Mouse (Mus musculus) forebrain, embryonic 13.5 days (tissue): Measurements from ENCODE around the gene Mapk7. TPM values are rescaled to one million over a fixed set of nuclear protein-coding genes. Genes with fewer than 3 reads are reported as not detected.

Source experiments
- ATAC-seq: fragments of 200-750 bp; cut with Nextera tagmentation; 2 replicates; pipeline ENCODE4 v1.8.0; 2017
- H3K27ac ChIP-seq: fragments of 300-500 bp; sonication (generic); 2 replicates; pipeline ENCODE4 v1.5.1; 2015; ENCODE audit warnings: inconsistent platforms, mild to moderate bottlenecking, moderate library complexity
- H3K27me3 ChIP-seq: fragments of 300-500 bp; sonication (generic); 2 replicates; pipeline ENCODE4 v1.6.1; 2015; ENCODE audit warnings: mild to moderate bottlenecking, inconsistent platforms
- H3K36me3 ChIP-seq: fragments of 300-500 bp; sonication (generic); 2 replicates; pipeline ENCODE4 v1.6.1; 2015; ENCODE audit warnings: mild to moderate bottlenecking, inconsistent platforms; ENCODE audit not compliant: poor library complexity, severe bottlenecking
- H3K4me1 ChIP-seq: fragments of 300-500 bp; sonication (generic); 2 replicates; pipeline ENCODE4 v1.6.1; 2015; ENCODE audit warnings: inconsistent platforms
- H3K4me2 ChIP-seq: fragments of 300-500 bp; sonication (generic); 2 replicates; pipeline ENCODE4 v1.6.1; 2015; ENCODE audit warnings: inconsistent platforms, mild to moderate bottlenecking, moderate library complexity
- H3K4me3 ChIP-seq: fragments of 300-500 bp; sonication (generic); 2 replicates; pipeline ENCODE4 v1.5.1; 2015; ENCODE audit warnings: mild to moderate bottlenecking, inconsistent platforms
- H3K9ac ChIP-seq: fragments of 300-500 bp; sonication (generic); 2 replicates; pipeline ENCODE4 v1.6.1; 2015; ENCODE audit warnings: mild to moderate bottlenecking, inconsistent platforms
- H3K9me3 ChIP-seq: fragments of 300-500 bp; sonication (generic); replicated peaks from 2 replicates; pipeline ENCODE4 v1.6.1; 2016; ENCODE audit warnings: inconsistent platforms
- WGBS: fragments of 180-500 bp; shearing (Covaris S2); methylation state at CpG from one replicate; pipeline ENCODE4 v1.1.7; 2015; 5-methylcytosine and 5-hydroxymethylcytosine counted together
- polyA plus RNA-seq: library from polyadenylated mRNA; unstranded; fragments of >200 nt; fragmentation: Nextera tagmentation; extraction: Ambion mirVana; gene quantifications from 2 replicates; pipeline ENCODE4 v1.2.1, GENCODE M21; 2015

Gene Mapk7
- polyA plus RNA-seq, 1 experiment from 2014 or later, result 91.2 TPM

DNA sequence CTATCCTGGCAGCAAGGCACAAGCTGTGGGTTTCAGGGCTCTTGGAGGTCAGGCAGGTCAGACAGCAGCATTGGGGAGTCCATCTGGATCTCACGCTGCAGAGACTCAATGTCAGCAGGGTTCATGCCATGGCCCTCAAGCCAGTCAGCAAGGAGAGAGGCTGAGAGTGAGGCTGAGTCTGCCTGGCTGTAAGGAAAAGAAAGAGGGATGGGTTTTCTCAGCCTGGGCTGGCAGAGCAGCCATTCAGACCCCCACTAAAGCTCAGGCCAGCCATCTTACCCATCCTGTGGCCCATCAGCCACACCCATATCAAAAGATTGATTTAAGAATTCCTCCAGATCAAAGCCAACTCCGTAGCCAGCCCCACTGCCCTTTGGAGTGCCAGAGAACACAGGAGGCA lies 5.1 kb downstream of the Mapk7 start:
- Histone ChIP-seq H3K9me3 (no peaks in the 10 kb centered on the region), H3K36me3 (peaks cover 56% of the 10 kb centered on the region), H3K4me1 (peaks cover 85% of the 10 kb centered on the region), H3K27ac (no peak overlapping the region), H3K9ac (no peak overlapping the region), H3K4me2 (no peak overlapping the region), H3K27me3 (no peaks in the 10 kb centered on the region), H3K4me3 (no peak overlapping the region)
- no peak for ATAC-seq
- WGBS, result 85% methylated on average over 2 of the region's 2 CpGs

DNA sequence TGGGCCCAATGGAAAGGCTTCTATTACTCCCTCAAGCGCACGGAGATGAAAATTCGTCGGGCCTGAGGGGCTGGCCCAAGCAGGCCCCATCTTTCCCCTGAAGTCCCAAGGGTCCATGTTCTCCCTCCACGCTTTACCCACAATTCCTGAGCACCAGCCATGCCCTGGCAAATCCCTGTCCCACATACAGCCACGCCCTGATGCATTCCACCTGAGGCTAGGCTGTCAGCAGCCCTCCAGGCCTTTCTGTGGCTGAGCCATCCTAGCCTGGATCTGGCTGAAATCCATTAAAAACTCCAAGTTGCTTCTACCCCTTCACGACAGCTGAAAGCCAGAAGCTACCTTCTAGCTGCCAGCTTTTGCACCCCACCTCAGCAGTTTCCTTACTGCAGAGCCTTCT lies 6.3 kb downstream of the Mapk7 start:
- Histone ChIP-seq H3K4me2 (0 out of 2 replicates have a peak overlapping the region, but pooled peaks have one; percentile 17), H3K27ac (peak overlapping the region; percentile 68), H3K4me1 (peaks cover 82% of the 10 kb centered on the region), H3K9ac (no peak overlapping the region), H3K27me3 (no peaks in the 10 kb centered on the region), H3K9me3 (no peaks in the 10 kb centered on the region), H3K36me3 (peaks cover 56% of the 10 kb centered on the region), H3K4me3 (no peak overlapping the region)
- WGBS, result 92% methylated on average over 7 of the region's 7 CpGs
- no peak for ATAC-seq

DNA sequence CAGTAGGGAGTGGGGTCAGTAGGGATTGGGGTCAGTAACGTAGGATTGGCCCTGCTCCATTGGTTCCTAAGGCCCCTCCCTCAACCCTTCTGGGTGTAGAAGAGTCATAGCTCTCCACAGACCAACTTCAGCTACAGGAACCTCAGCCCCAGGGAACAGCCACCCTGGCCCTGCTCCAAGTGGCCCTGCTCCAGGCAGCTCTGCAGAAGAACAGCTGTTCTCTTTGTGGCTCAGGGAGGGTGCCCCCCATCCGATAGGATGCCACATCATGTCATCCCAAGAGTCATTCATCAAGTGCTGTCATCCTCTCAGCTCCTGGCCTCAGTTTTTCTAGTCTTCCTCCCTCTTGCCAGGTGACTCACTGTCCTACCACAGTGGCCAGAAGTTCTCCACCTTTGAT lies 6.8 kb downstream of the Mapk7 start:
- peak; percentile 11; the same call in 1 of the 2 replicates for ATAC-seq
- H3K4me1 ChIP-seq, result peaks cover 77% of the 10 kb centered on the region
- H3K36me3 ChIP-seq, result peaks cover 53% of the 10 kb centered on the region
- peak overlapping the region; percentile 68 for H3K27ac ChIP-seq
- H3K27me3 ChIP-seq, result no peaks in the 10 kb centered on the region
- peak overlapping the region; percentile 57; the same call in 1 of the 2 replicates for H3K4me2 ChIP-seq
- no peak overlapping the region for H3K9ac ChIP-seq
- WGBS, result 26% methylated on average over 1 of the region's 2 CpGs
- no peak overlapping the region for H3K4me3 ChIP-seq
- no peaks in the 10 kb centered on the region for H3K9me3 ChIP-seq

GRCm38 (mm10) chr11:61486458-61487219 lies 7.6 kb downstream of the Mapk7 start:
- Histone ChIP-seq H3K4me1 (peaks cover 75% of the 10 kb centered on the region), H3K4me2 (peak overlapping the region; percentile 57), H3K36me3 (peaks cover 46% of the 10 kb centered on the region), H3K9me3 (no peaks in the 10 kb centered on the region), H3K9ac (0 out of 2 replicates have a peak overlapping the region, but pooled peaks have one; percentile 60), H3K27me3 (no peaks in the 10 kb centered on the region), H3K27ac (peak overlapping the region; percentile 99; the same call in 1 of the 2 replicates), H3K4me3 (peak overlapping the region; percentile 28)
- 95% methylated on average over 14 of the region's 14 CpGs for WGBS
- ATAC-seq, result no peak

GRCm38 (mm10) chr11:61485541-61486457 lies 8.4 kb downstream of the Mapk7 start:
- Histone ChIP-seq H3K9ac (peak overlapping the region; percentile 60), H3K9me3 (no peaks in the 10 kb centered on the region), H3K4me2 (peak overlapping the region; percentile 57), H3K27me3 (no peaks in the 10 kb centered on the region), H3K4me3 (peak overlapping the region; percentile 28), H3K27ac (peak overlapping the region; percentile 99), H3K4me1 (peaks cover 66% of the 10 kb centered on the region), H3K36me3 (peaks cover 38% of the 10 kb centered on the region)
- no peak for ATAC-seq
- WGBS, result 67% methylated on average over 22 of the region's 22 CpGs

DNA sequence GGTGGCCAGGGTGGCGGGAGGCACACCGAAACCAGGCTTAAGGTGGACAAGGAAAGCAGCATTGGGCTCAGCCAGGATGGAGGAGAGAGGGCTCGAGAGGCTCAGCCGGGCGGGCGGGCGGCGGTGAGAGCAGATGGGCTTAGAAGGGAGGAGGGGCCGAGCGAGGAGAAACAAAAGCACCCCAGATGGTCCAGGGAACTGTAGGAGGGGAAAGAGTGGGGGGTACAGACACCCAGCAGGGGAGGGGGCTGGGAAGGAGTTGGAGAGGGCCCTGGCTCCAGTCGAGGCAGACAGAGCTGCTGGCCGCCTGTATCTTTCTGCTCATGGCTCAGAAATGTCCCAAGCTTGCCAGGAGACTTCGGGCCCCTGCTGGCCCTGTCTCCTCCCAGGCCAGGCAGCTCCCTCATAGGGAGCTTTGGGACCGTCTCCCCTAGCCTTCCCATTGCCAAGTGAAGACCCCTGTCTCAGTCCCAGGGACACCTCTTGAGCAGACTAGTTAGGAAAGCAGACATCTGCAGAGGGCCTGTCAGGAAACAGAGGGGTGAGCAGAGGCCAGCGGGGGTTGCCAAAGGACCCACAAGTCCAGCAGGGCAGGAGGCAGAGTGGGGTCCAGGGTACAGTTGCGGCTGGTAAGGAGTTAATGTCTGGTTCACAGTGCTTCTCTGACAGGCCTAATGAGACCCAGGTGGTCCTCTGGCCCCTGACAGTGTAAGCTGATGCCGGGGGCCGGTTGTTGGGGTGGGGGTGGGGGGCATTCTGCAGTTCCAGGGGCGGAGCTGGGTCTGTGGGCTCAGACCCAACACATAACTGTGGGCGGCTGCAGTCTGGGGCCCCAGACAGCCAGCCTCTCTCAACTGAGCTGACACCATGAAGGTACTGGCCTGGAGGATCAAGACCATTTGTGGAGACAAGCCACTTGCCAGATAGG lies 9.3 kb downstream of the Mapk7 start, which contains the start of gene Mfap4:
Gene Mfap4 (plus strand): TSS at position 819 of the 928 bp plus-strand sequence.
- Histone ChIP-seq H3K9me3 (no peaks in the 10 kb centered on the region), H3K9ac (peak within 1 kb of the TSS; percentile 60), H3K4me2 (peak within 1 kb of the TSS; percentile 57), H3K4me1 (peaks cover 57% of the 10 kb centered on the region), H3K27ac (peak within 1 kb of the TSS; percentile 99), H3K4me3 (peak within 1 kb of the TSS; percentile 28), H3K36me3 (peaks cover 29% of the 10 kb centered on the region), H3K27me3 (no peaks in the 10 kb centered on the region)
- WGBS, result 7% methylated on average over 20 of the region's 20 CpGs
- peak; percentile 89 for ATAC-seq

DNA sequence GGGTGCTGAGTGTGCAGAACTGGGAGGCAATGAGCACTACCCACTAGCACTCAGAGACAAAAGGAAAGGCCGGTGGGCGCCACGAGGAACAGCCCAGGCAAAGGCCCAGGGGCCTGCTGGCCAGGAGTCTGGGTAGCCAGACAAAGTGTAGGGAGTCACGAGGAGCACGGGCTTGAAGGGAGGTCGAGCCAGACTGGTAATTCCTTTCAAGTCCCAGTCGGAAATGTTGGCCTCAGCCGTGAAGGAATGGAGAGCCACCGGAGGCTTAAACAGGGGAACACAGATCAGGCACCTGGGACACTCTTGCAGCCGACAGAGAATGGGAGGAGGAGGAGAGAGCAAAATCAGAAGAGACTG lies 10.0 kb downstream of the Mapk7 start:
- Histone ChIP-seq H3K27me3 (no peaks in the 10 kb centered on the region), H3K9ac (peak overlapping the region; percentile 60), H3K27ac (peak overlapping the region; percentile 99), H3K4me3 (no peak overlapping the region), H3K4me2 (peak overlapping the region; percentile 57), H3K36me3 (peaks cover 22% of the 10 kb centered on the region), H3K4me1 (peaks cover 51% of the 10 kb centered on the region), H3K9me3 (no peaks in the 10 kb centered on the region)
- whole genome bisulfite sequencing, result 11% methylated on average over 10 of the region's 10 CpGs
- ATAC-seq, result peak; percentile 19; the same call in 1 of the 2 replicates

- H3K27ac ChIP-seq, result peak overlapping the region; percentile 99
- ATAC-seq, result no peak
- peaks cover 13% of the 10 kb centered on the region for H3K36me3 ChIP-seq
- H3K9me3 ChIP-seq, result no peaks in the 10 kb centered on the region
- 42% methylated on average over 13 of the region's 13 CpGs for WGBS
- H3K4me2 ChIP-seq, result no peak overlapping the region
- peaks cover 47% of the 10 kb centered on the region for H3K4me1 ChIP-seq
- no peak overlapping the region for H3K4me3 ChIP-seq
- H3K9ac ChIP-seq, result no peak overlapping the region
- no peaks in the 10 kb centered on the region for H3K27me3 ChIP-seq
Observed at GRCm38 (mm10) chr11:61483226-61483845, 10.9 kb downstream of the Mapk7 start.

GRCm38 (mm10) chr11:61481239-61482090 lies 12.7 kb downstream of the Mapk7 start:
- H3K9me3 ChIP-seq, result no peaks in the 10 kb centered on the region
- ATAC-seq, result no peak
- 85% methylated on average over 9 of the region's 9 CpGs for WGBS

GRCm38 (mm10) chr11:61478788-61479187 lies 15.4 kb downstream of the Mapk7 start:
- no peak for ATAC-seq
- H3K27ac ChIP-seq, result no peak overlapping the region
- H3K36me3 ChIP-seq, result no peaks in the 10 kb centered on the region
- no peaks in the 10 kb centered on the region for H3K9me3 ChIP-seq
- peaks cover 11% of the 10 kb centered on the region for H3K4me1 ChIP-seq
- no peaks in the 10 kb centered on the region for H3K27me3 ChIP-seq
- H3K4me2 ChIP-seq, result no peak overlapping the region
- H3K4me3 ChIP-seq, result no peak overlapping the region
- WGBS, result 86% methylated on average over 4 of the region's 4 CpGs
- H3K9ac ChIP-seq, result no peak overlapping the region

More at GRCm38 (mm10) chr11:61481239-61482090, 12.7 kb downstream of the Mapk7 start:
- no peak overlapping the region for H3K27ac ChIP-seq
- H3K36me3 ChIP-seq, result no peaks in the 10 kb centered on the region
- H3K9ac ChIP-seq, result no peak overlapping the region; the same call in 1 of the 2 replicates
- H3K27me3 ChIP-seq, result no peaks in the 10 kb centered on the region
- H3K4me2 ChIP-seq, result no peak overlapping the region
- H3K4me1 ChIP-seq, result peaks cover 37% of the 10 kb centered on the region
- no peak overlapping the region for H3K4me3 ChIP-seq
